ENCODE assay signal across 7 mouse cellular contexts in the genomic region with DNA sequence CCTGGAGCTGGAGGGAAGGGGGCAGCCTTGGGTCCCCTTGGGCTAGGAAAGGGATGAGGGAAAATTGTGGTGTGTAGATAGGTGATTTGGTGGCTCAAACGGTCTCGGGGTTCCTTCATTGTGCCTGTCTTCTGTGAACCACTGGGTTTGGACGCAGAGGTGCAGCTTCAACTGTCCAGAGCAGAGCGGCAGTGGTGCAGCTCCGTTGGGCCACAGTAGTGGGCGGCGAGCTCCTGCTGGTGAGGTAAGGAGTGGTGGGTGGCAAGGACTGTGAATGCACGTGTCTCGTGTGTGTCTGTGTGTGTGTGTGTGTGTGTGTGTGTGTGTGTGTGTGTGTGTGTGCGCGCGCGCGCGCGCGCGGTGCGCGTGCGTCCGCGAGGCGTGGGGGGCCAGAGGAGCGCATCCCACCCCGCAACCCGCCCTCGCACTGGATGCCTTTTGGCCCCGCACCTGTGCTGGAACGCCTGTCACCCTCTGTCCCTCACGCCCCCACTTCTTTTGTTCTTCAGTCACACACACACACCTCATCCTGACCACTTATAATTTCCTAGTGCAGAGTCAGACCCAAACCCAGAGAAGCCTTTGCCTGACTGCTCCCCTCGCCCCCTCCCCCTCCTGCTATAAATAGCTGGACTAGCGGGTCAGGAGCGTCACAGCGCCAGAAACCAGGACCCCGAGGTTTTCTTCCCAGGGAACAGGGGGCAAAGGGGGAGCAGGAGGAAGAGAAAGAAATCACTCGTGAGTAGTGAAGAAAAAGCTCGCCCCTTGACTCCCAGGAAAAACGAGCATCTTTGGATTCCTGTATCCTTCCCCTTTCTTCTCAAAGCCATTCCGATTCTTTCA. TPM values are rescaled to one million over a fixed set of nuclear protein-coding genes. Genes with fewer than 3 reads are reported as not detected.
DNase-seq lines count a peak whose midpoint lies in the region; ATAC-seq lines count a peak whose summit lies in the region.

No protein-coding gene starts in this region.

- peak overlapping the region; percentile 68 for H3K9ac ChIP-seq in hindbrain, embryonic 11.5 days (ENCODE audit: low read depth, low read length)
- H3K9ac ChIP-seq in limb, embryonic 11.5 days (ENCODE audit: low read length), result peak overlapping the region; percentile 38; the same call in 1 of the 2 replicates

- no peaks in the 10 kb centered on the region for H3K9me3 ChIP-seq in megakaryocyte, embryonic 14.5 days
- no peaks in the 10 kb centered on the region for H3K9me3 ChIP-seq in hindbrain, embryonic 11.5 days (ENCODE audit: control insufficient read depth, low read length)
- no peaks in the 10 kb centered on the region for H3K9me3 ChIP-seq in limb, embryonic 11.5 days (ENCODE audit: control insufficient read depth, low read length)

- under 1% methylated on average over 19 of the region's 40 CpGs for WGBS in hindbrain, embryonic 11.5 days
- 0% methylated on average over 16 of the region's 40 CpGs for WGBS in limb, embryonic 11.5 days

- H3K36me3 ChIP-seq in megakaryocyte, embryonic 14.5 days (replicated peaks; ENCODE audit: low read length), result no peaks in the 10 kb centered on the region
- no peaks in the 10 kb centered on the region for H3K36me3 ChIP-seq in hindbrain, embryonic 11.5 days (ENCODE audit: control insufficient read depth, insufficient read depth, low read length)
- no peaks in the 10 kb centered on the region for H3K36me3 ChIP-seq in limb, embryonic 11.5 days (ENCODE audit: control insufficient read depth, insufficient read depth, low read length)

- peak overlapping the region; percentile 56 for H3K4me3 ChIP-seq in megakaryocyte, embryonic 14.5 days (replicated peaks)
- peak overlapping the region; percentile 52 for H3K4me3 ChIP-seq in hindbrain, embryonic 11.5 days (ENCODE audit: low read depth, low read length)
- peak overlapping the region; percentile 38 for H3K4me3 ChIP-seq in limb, embryonic 11.5 days (ENCODE audit: low read depth, low read length)

- peak; percentile 49 for DNase-seq in embryo, embryonic 9.5 days (ENCODE audit: extremely low spot score)
- peak; percentile 76 for DNase-seq in hindbrain, embryonic 11.5 days (ENCODE audit: low spot score)
- DNase-seq in limb, embryonic 11.5 days (ENCODE audit: low spot score), result peak; percentile 64
- peak; percentile 75 for DNase-seq in right cerebral cortex, adult 18-20 months
- DNase-seq in thymus, postnatal 14 days, result no peak

- peaks cover 19% of the 10 kb centered on the region for H3K27me3 ChIP-seq in megakaryocyte, embryonic 14.5 days (replicated peaks)
- no peaks in the 10 kb centered on the region for H3K27me3 ChIP-seq in hindbrain, embryonic 11.5 days (ENCODE audit: control insufficient read depth, insufficient read depth, low read length)
- no peaks in the 10 kb centered on the region for H3K27me3 ChIP-seq in limb, embryonic 11.5 days (ENCODE audit: control insufficient read depth, insufficient read depth, low read length)

- ATAC-seq in megakaryocyte, adult 5-6 weeks (ENCODE audit: poor library complexity, severe bottlenecking), result no peak
- ATAC-seq in hindbrain, embryonic 11.5 days (ENCODE audit: low FRiP score), result peak; percentile 81
- peak; percentile 73 for ATAC-seq in limb, embryonic 11.5 days (ENCODE audit: insufficient number of reproducible peaks, low FRiP score, low TSS enrichment, low read depth)

- peak overlapping the region; percentile 78 for H3K4me2 ChIP-seq in hindbrain, embryonic 11.5 days (replicated peaks; ENCODE audit: low read depth, low read length)
- H3K4me2 ChIP-seq in limb, embryonic 11.5 days (ENCODE audit: low read depth, severe bottlenecking), result peak overlapping the region; percentile 85

- H3K27ac ChIP-seq in hindbrain, embryonic 11.5 days (ENCODE audit: low read depth, low read length), result peak overlapping the region; percentile 54
- no peak overlapping the region for H3K27ac ChIP-seq in limb, embryonic 11.5 days (replicated peaks; ENCODE audit: low read depth, low read length)

- peaks cover 8% of the 10 kb centered on the region for H3K4me1 ChIP-seq in megakaryocyte, embryonic 14.5 days
- no peaks in the 10 kb centered on the region for H3K4me1 ChIP-seq in hindbrain, embryonic 11.5 days (replicated peaks; ENCODE audit: control insufficient read depth, insufficient read depth, low read length)
- H3K4me1 ChIP-seq in limb, embryonic 11.5 days (ENCODE audit: control insufficient read depth, insufficient read depth, low read length), result no peaks in the 10 kb centered on the region

RNA-seq across cellular contexts. Expression of a gene that starts 0.5 kb away (rescaled TPM):
- not detected in 2 replicates for polyA plus RNA-seq in megakaryocyte, embryonic 14.5 days (2012; ENCODE audit: insufficient read depth, low replicate concordance)
- not detected in 2 replicates for total RNA-seq in megakaryocyte, adult 5-6 weeks (2015)
- not detected in 2 replicates for total RNA-seq in megakaryocyte, adult 5-6 weeks (2017)
- polyA plus RNA-seq in hindbrain, embryonic 11.5 days (2014; fragmentation: Nextera tagmentation; extraction: Ambion mirVana), result 6.5 and 7.4 TPM in 2 replicates
- 0.49 and 0.71 TPM in 2 replicates for polyA plus RNA-seq in limb, embryonic 11.5 days (2014; fragmentation: Nextera tagmentation; extraction: Ambion mirVana)
